Mouse (Mus musculus): ENCODE results near the gene Uggt2.

Gene Uggt2

DNA sequence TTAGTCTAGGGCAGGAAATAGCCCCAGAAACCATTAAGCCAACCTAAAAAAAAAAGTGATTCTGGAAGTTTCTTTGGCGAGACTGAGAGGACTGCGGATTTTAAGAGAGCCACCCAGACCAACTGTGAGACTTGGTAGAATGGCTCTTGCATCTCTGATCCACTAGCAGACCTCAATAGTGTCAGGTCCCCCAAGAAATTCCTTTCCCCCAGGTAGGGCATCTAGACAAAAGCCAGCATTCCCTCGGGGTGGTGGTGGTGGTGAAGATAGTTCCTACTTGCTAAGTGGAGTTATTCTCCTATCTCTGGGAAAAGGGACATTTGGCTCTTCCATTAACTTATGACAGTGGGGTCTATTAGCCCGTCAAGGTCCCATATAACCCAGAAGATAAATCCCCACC lies 162.3 kb downstream of the Uggt2 start:
- ATAC-seq (ENCODE audit: insufficient number of reproducible peaks, low FRiP score, low TSS enrichment), result no peak; the same call in 1 of the 2 replicates

DNA sequence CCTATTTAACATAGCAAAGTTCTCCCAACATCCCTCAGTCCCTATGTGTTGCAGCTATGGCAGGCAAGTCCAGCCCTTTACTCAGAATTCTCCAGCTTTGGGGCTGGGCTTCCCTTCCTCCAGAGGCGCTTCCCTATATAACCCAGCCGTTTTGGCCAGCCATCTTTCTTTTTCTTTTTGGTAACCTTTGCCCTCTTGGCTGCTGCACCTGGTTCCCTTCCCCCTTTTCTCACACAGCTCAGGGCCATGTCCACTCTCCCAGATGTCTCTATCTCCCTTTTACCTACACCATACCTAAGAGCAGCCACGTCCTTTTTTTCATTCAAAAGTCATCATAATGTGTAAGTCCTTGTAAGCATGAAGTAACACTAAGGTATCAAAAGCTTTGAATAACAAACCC lies 163.0 kb downstream of the Uggt2 start:
- no peak for ATAC-seq (ENCODE audit: insufficient number of reproducible peaks, low FRiP score, low TSS enrichment)
